Mouse (Mus musculus) right cerebral cortex, adult 2 months (tissue): Measurements from ENCODE around the gene Gm11756.
"Not testable (repeated sequence)": the region's sequence is repeated elsewhere in the genome, so short reads cannot be mapped to it uniquely, and the experiment has no call there.

Experiments
- DNase-seq, 2 experiments: peaks; one replicate each; pipeline ENCODE4 v3.0.0; 2021 to 2022; ENCODE audit warnings: low spot score in 2 of 2

Gene Gm11756

DNA sequence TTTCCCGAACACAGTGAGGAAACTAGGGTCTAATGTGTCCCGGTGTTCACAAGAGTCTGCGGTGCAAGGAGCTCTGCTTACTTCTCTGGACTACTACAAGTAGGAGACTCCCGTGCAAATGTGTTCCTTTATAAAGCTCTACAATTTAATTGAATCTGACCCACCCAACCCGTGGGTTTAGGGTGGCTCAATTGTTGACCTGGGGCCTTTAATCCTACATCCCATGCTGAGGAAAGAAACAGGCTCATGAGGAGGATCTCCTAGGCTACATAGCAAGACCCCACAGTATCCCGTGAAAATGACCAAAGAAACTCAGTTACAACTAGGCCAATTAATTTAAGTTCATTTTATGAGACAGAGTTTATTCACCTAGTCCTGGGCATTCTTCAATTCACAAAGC, at the start of gene Gm11756:
Gene Gm11756 (minus strand): TSS at position 101 of the 400 bp plus-strand sequence.
- not testable (repeated sequence) for DNase-seq

DNA sequence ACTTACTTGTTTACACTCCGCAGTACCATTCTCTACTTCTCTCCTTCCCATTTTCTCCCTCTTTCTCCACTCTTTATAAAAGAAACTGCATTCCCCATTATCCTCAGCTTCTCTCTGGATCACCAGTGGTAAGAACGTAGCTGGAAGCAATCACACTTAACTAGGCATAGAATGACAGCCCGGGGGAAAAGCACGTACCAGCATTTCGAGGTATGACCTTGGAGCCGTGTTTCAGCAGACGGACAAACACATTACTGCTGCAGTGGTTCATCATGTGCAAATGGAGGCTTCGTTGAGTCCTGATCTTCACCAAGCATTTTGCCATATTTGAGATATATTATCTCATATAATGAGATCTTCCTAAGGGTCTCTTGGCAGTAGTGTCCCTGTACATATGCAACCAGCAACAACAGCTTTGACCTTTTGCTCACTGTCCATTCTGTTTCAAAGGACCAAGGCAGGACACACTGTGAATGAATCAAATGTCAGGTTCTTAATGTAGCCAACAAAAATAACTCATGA, 29.9 kb upstream of the Gm11756 start, which contains the start of gene 2310002L09Rik:
Gene 2310002L09Rik (minus strand): TSS at position 472 of the 522 bp plus-strand sequence.
- DNase-seq, result no peak

DNA sequence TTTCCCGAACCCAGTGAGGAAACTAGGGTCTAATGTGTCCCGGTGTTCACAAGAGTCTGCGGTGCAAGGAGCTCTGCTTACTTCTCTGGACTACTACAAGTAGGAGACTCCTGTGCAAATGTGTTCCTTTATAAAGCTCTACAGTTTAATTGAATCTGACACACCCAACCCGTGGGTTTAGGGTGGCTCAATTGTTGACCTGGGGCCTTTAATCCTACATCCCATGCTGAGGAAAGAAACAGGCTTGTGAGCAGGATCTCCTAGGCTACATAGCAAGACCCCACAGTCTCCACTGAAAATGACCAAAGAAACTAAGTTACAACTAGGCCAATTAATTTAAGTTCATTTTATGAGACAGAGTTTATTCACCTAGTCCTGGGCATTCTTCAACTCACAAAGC, 14.7 kb downstream of the Gm11756 start, which contains the start of gene Gm13871:
Gene Gm13871 (minus strand): TSS at position 101 of the 400 bp plus-strand sequence.
- not testable (repeated sequence) for DNase-seq

DNA sequence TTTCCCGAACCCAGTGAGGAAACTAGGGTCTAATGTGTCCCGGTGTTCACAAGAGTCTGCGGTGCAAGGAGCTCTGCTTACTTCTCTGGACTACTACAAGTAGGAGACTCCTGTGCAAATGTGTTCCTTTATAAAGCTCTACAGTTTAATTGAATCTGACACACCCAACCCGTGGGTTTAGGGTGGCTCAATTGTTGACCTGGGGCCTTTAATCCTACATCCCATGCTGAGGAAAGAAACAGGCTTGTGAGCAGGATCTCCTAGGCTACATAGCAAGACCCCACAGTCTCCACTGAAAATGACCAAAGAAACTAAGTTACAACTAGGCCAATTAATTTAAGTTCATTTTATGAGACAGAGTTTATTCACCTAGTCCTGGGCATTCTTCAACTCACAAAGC, 29.5 kb downstream of the Gm11756 start, which contains the start of gene Gm11757:
Gene Gm11757 (minus strand): TSS at position 101 of the 400 bp plus-strand sequence.
- DNase-seq, result not testable (repeated sequence)

DNA sequence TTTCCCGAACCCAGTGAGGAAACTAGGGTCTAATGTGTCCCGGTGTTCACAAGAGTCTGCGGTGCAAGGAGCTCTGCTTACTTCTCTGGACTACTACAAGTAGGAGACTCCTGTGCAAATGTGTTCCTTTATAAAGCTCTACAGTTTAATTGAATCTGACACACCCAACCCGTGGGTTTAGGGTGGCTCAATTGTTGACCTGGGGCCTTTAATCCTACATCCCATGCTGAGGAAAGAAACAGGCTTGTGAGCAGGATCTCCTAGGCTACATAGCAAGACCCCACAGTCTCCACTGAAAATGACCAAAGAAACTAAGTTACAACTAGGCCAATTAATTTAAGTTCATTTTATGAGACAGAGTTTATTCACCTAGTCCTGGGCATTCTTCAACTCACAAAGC, 44.4 kb downstream of the Gm11756 start, which contains the start of gene Gm11758:
Gene Gm11758 (minus strand): TSS at position 101 of the 400 bp plus-strand sequence.
- not testable (repeated sequence) for DNase-seq
